Mouse (Mus musculus): ENCODE results near the gene Actl10.

Actl10 gene

GRCm38 (mm10) chr2:154581421-154581820 lies 29.8 kb downstream of the Actl10 start:
- DNase-seq (ENCODE audit: low spot score in 2 of 2) = no peak

- DNase-seq (ENCODE audit: low spot score in 2 of 2) = peak; percentile 92 to 94
Measured at GRCm38 (mm10) chr2:154583906-154584872, 32.6 kb downstream of the Actl10 start.

- DNase-seq (ENCODE audit: low spot score in 2 of 2) = no peak
Measured at GRCm38 (mm10) chr2:154584931-154585601, 33.5 kb downstream of the Actl10 start.

- no peak for DNase-seq (ENCODE audit: low spot score in 2 of 2)
Measured at GRCm38 (mm10) chr2:154586405-154586804, 34.8 kb downstream of the Actl10 start.

- no peak for DNase-seq (ENCODE audit: low spot score in 2 of 2)
Measured at GRCm38 (mm10) chr2:154589051-154589450, 37.5 kb downstream of the Actl10 start.

- no peak for DNase-seq (ENCODE audit: low spot score in 2 of 2)
Measured at GRCm38 (mm10) chr2:154591239-154591638, 39.7 kb downstream of the Actl10 start.

GRCm38 (mm10) chr2:154593025-154593424 lies 41.4 kb downstream of the Actl10 start:
- no peak for DNase-seq (ENCODE audit: low spot score in 2 of 2)

- DNase-seq (ENCODE audit: low spot score in 2 of 2) = no peak
Measured at GRCm38 (mm10) chr2:154595775-154596174, 44.2 kb downstream of the Actl10 start.

GRCm38 (mm10) chr2:154597399-154597798 lies 45.8 kb downstream of the Actl10 start:
- no peak for DNase-seq (ENCODE audit: low spot score in 2 of 2)

- no peak for DNase-seq (ENCODE audit: low spot score in 2 of 2)
Measured at GRCm38 (mm10) chr2:154600586-154600985, 49.0 kb downstream of the Actl10 start.

GRCm38 (mm10) chr2:154601324-154601723 lies 49.7 kb downstream of the Actl10 start:
- DNase-seq (ENCODE audit: low spot score in 2 of 2) = no peak

Measured in right cerebral cortex, adult 2 months (tissue).